Mouse (Mus musculus) c-Kit-positive CD71-negative TER-119-negative erythroid progenitor cells, embryonic 14.5 days (primary cell): ENCODE measurements around the gene Kcnj14.

Experiments
- DNase-seq: peaks from one replicate; pipeline ENCODE4 v3.0.0-alpha.2; 2013; ENCODE audit warnings: low read depth

Gene Kcnj14

DNA sequence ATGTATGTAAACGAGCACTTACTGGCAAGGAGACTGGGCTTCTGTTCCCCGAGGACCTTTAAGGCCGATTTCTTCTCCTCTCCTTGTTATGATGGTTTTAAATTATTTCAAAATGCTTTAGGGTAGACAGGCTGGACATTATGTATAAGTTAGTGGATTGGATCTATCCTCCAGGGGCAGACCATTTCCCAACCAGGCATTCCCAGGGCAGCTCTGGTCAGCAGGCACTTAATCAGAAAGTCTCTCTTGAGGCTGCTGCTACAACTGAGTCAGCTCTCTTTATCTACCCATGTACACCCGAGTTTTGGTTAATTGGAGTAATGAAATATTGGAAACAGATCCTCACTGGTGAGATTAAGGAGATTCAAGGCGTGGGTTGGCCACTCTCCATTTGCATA, 6.5 kb upstream of the Kcnj14 start:
- DNase-seq: no peak

DNA sequence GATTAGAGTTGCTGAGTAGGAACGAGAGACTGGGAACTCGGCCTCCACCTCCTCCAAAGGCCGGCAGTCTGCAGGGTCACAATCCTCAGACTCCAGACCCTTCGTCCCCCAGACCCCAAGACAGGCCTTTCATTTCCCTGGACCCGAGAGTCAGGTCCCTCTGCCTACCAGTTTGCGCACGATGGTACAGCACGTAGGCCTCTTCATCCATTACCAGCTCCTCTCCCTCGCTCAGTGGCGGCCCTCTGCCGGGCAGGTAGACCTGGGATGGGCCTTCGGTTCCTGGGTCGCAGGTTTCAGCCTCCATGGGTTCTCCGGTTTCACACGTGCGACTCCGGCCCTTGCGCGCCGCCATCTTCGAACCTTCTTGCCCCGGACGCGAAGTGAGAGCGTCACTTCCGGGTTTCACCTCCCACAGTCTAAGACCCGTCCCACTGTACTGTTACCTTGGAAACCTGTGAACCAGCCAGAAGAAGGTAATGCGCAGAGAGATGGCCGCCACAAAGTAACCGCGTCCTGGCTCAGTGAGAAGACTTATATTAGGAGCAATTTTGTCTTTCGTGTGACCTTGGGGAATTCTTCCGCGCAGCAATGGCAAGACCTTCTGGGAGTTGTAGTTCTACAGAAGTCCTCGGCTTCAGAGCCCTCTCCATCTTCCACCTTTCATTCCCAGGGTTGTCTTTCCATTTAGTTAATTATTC, 6.0 kb upstream of the Kcnj14 start, which contains the start of gene Grwd1:
TSS of gene Grwd1 (minus strand) at position 518 of the 701 bp plus-strand sequence.
- DNase-seq: peak; percentile 84

DNA sequence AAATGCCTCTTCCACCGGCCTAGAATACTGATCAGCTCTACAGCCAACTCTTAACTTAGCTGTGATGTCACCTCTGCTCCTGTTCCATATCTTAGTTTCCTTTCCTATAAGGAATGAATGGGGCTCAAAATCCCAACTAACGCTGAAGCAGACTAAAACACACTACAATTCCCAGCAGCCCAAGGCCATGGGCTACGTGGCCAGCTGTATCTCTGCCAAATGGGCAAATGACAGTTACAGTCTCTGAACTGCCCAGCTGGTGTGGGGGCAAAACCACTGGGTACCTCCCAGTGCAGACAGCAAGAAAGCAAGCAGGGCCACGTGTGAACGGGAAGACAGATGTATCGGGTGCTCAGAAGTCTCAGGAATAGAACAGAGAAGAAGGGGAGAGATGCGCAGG, 2.0 kb upstream of the Kcnj14 start:
- no peak for DNase-seq

DNA sequence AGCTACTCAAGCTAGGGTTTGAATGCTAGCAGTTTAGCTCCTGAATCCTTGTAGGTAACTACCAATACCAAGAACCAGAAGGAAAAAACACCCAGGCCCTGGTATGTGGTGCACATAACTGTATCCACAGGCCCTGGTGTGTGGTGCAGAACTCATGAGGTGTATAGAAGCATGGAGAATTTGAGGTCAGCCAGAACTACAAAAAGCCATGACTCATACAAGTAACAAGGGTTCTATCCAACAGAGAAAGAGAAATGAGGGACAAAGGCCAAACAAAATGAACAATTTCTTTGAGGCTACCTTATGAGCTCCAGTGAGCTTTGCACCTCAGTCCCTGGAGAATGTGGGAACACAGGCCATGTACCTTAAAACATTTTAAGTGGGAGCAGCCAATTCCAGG, 3.7 kb downstream of the Kcnj14 start:
- DNase-seq: no peak

DNA sequence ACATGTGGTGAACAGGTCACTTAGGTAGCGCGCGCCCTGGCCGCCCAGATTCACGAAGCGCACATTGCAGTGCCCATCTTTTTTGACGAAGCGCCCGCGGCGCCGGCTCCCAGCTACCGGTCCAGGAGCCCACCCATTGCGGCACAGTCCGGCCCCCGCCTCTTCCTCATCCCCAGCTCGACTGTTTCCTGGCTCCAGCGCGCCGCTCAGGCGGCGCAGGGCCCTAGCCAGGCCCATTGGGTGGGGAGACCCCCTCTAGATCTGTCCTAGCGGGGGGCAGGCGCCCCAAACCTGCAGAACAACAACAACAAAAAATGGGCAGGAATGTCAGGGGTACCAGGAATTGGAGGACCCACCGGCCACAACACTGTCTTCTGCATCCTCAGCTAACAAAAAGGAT, 4.7 kb downstream of the Kcnj14 start:
- no peak for DNase-seq

DNA sequence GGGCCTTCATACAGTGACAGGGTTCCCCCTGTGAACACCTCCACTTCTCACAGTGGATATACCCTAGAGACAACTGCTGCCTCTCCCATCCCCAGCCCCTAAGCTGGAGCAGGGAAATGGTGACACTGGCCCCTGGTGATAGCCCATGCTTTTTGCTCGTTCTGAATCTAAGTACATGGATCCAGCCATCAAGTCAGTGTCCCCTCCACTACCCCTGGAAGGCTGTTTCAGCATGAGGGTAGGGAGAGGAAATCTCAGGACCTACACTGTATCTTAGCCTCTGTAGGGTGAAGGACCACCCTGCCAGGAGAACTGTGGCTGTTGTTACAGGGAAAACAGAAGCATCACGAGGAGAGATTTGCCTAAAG, 8.6 kb downstream of the Kcnj14 start:
- DNase-seq: no peak

DNA sequence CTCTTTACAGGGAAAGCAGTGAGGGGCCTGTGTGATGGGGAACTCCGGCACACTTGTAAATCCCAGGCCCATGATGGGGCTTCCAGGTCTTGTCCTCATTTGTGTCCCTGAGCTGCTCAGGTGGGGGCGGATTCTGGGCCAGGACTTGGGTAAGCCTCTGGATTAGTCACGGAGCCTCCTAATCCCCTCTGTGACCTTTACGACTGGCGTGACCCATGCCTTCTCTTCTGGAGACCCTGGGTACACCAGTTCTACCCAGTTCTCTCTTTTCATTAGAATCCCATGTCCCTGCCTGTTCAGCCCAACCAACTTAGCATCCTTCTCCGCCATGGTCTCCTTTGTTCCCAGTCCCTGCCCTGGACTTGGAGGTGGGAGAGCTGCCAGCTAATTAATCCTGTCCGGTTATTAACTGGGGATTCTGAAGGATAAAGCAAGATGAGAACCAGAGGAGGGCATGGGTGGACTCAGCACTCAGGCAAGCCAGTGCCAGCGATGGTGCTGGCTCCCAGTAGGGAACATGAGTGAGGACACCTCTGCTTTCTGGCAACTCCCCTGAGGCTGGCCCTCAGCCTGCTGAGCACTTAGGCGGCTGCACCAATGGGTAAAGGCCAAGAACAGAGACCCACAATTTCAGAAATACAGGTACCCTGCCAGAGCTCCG, 9.1 kb downstream of the Kcnj14 start:
- no peak for DNase-seq

DNA sequence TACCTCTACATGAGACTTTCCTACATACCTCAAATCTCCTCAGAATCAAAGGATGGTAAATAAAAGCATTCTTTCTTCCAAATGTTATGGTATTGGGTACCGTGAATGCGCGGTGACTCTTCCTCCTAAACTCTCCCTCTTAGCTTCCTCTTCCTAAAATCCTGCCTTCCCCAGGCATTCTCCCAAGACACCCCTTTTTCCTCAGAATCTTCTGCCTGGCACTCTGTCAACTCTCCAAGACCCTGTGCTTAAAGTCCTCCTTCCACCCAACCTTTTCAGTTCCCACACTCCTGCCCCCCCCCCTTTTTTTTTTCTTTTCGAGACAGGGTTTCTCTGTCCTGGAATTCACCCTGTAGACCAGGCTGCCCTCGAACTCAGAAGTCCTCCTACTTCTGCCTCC, 9.7 kb downstream of the Kcnj14 start:
- no peak for DNase-seq

DNA sequence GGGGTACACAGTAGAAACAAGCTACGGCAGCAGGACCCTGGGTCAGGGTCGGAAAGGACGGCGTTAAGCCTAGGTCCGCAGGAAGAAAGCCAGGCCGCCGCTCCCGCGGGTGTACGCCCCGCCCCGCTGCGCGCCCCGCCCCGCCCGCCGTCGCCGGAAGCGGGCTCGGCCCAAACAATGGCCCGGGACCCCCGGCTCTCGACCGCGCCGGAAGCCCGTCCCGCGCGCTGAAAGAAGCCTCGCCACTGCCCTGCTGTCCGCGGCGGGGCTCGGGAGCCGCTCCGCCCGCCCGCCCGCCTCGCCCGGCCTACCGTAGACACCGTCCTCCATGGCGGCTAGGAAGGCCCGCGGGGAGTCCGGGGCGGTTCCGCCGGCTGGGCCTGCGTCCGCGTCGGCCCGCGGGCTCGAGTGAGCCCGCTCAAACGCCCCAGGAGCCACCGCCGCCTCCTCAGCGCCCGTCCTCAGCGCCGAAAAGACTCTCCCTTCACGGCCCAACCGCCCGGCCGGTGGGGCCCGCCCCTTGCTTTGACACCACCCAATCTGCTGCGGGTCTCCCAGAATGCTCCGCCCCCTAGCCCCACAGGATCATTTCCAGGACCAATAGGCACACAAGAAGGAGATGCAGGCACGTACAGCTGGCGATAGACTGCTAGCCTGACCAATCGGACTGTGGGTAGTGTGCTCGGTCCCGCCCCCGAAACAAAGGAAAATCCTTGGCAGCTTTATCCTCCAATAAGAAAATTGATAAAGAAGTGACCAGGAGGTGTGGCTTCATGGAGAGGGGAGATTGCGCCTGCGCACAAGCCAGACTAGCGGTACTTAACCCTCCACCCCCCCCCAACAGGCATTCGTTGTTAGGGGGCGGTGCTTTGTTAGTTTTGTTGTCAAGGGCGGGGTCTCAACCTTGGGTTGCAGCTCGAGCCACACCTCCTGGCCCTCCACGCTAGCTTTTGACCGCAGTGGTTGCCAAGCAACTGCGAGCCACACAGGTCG, 10.5 kb downstream of the Kcnj14 start, which contains the start of gene Cyth2:
TSS of gene Cyth2 (minus strand) at position 795 of the 993 bp plus-strand sequence.
- DNase-seq: peak; percentile 99

DNA sequence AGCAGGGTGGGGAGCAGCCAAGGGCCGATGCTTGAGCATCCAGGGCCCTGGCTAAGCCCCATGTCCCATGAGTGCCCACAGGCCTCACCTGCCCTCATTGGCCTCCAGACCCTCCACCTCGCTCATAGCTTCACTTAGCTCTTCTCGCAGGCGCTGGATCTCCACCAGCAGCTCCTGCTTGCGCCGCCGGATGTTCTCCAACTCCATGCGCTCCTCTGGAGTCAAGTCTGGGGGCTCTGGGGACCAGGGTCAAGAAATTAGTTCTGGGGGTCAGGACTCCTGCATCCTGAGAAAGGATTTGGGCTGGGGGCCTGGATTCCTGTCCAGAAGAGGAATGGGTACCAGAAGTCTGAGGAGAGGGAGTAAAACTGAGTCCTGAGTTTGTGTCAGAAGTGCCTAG, 11.7 kb downstream of the Kcnj14 start:
- no peak for DNase-seq

DNA sequence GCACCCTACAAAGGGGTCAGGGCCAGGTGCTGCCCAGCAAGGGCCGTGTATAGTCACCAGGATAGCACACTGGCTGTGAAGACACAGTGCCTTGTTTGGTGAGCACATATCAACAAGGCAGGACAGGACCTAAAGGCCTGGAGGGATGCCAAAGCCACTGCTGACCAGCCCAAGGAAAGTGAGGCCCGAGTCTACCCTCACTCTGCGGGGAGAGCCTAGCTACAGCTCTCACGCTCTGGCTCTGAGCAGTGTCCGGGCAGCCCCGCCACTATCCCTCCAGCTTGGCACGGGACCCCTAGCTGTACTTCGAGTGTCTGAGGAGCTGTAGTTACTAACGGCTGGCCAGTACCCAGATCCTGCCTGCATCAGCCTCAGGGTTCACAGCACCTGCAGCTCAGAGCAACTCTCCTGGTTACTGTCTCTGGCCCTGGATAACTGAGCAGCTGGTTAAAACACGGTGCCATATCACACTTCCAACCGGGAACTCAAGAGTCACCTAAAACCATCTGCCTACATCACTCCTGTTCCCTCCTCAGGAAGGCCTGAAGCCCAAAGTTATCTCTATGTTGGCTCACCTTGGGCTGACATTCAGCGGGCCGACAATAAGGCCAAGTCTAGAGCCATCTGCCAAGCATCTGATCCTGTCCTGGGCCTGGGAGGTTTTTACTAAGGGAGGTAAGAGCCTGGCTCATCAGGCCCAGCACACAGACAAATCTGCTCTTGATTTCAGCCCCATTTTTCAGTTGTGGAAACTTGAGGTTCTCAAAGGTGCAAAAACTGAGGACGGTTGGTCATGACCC, 15.1 kb downstream of the Kcnj14 start:
- DNase-seq: no peak

DNA sequence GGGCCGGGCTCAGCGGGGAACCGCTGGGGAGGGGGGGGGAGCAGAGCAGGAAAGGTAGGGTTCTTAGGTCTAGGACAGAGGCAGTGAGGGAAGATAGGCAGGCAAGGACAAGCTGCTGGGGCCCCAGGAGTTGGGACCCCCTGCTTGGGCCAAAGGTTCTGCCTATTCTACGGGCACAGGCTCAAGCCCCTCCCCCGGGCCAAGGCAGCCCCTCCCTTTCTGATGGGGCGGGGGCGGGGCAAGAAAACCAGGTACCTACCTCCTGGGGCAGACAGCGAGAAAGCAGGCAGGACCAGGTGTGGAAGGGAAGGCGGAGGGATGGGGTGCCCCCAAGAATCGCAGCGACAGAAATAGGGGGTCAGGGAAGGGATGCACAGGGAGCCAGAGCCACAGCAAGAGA, 16.1 kb downstream of the Kcnj14 start:
- no peak for DNase-seq

DNA sequence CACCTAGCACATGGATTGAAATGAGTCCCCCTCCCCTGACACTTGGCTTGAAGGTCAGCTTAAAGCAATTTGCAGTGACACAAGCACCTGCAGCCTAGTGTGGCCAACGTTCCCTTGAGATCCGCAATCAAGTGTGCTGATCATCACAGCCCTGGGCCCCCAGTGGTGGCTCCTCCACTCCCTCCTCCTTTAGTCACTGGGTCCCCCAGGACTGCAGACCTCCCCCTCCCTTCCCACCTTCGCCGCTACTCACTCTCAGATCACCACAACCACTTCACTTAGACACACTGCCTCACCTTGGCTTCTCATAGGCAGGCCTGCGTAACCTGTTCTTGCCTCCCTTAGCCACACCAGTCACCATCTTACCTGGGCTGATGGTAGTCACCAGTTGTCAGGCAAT, 18.6 kb downstream of the Kcnj14 start:
- DNase-seq: no peak

DNA sequence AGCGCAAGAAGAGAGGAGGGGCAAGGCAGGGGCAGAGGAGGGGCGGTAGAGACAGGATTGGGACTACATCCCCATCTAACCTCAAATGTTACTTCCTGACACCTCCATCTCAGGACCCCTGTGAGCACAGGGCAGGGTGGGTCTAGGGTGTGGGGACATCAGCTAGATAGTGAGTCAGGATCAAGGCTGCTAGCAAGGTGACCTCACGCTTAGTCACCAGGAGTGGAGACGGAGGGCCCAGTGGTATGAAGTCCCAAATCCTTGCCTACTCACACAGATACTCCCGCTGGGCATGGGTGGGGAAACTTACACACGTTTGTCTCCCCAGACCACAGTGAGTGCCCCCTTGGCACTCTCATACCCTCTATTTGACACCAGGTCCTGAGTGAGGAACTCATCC, 22.0 kb downstream of the Kcnj14 start:
- DNase-seq: no peak

DNA sequence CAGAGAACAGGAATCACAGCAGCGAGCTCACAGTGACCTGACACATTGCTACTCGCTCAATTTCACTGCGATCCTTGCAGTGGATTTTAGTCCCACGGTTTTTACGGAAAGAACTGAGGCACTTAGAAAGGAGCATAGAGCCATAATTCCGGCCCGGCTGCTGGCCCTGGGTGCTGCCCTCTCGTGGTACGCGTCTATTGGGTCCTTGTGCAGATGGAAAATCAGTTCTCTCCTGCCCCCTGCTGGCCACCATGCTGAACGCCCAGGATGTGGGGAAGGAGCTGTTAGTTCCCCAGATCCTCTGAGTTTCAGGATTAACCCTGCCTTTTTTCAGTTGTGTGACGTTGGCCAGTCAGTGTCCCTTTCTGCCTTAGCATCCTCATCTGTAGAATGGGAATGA, 23.2 kb downstream of the Kcnj14 start:
- peak; percentile 86 for DNase-seq

DNA sequence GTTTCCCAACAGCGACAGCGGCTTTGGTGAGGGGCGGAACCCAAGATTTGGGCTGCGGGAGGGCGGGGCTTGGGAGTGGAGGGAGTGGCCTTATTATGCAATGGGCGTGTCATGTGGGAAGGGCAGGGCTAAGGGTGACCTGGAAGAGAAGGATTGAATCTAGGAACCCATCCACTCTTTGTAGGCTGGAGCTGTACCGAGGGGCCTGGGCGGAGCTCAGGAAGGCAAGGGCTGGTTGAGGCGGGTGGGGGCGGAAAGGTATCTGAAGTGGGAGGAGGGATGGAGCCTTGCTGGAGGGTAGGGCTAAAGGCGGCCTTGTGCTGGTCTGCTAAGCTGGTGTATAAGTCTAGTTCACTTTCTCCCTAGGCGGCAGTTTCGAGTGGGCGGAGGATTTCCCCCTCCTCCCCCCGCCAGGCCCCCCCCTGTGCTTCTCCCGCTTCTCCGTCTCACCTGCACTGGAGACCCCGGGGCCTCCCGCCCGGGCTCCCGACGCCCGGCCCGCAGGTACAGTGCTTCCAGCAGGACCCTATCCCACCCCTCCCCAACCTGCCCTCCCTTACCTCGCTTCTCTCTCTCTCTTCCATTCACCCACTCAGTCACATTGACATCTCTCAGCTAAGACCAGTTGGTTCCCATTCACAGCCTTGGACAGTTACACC, 23.9 kb downstream of the Kcnj14 start:
- DNase-seq: peak; percentile 66

DNA sequence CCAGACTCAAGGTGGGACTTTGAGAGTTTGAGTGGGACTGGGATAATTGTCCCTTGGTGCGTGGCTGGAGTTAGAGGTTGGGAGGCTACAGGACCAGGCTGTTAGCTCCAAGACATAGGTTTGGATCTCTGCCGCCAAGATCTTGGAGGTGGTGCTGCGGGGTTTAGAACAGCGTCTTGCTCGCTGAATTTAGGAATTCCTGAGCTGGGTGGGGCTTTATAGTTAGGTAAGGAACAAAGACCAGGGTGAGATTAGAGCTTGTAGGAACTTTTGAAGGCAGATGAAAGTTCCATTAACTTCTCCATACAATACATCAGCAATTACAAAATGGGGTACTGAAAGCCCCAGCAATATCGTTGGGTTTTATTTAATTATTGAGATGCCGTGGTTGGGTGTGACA, 24.6 kb downstream of the Kcnj14 start:
- no peak for DNase-seq

DNA sequence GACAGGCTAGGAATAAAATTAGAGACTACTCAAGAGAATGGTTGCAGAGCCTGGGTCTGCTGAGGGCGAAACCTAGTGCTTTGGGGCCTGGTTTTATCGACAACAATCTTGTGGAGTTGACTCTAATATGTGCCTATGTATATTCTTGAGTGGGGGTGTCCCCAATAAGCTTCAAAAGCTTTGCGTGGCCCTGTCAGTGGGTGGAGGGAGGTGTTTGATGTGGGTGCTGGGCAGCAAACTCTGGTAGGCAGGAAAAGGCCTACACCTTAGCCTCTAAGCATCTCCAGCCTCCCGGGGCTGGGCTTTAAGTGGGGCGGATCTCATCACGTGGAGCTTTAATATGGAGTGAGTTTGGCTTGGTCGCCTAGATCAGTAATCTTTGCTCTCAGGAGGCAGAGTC, 25.7 kb downstream of the Kcnj14 start:
- no peak for DNase-seq

DNA sequence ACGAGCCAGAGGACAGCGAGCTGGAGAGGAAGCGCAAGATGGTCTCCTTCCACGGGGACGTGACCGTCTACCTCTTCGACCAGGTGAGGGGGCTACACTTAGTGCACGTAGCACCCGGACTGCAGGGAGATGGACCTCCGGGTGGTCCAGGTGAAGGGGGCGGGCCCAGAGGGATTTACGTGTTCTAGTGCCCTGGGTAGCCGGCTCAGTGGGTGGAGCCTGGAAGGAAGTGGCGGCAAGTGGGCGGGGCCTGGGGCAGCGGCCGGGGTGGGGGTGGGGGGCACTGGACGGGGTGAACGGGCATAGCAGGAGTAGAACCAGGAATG, 26.1 kb downstream of the Kcnj14 start:
- no peak for DNase-seq

DNA sequence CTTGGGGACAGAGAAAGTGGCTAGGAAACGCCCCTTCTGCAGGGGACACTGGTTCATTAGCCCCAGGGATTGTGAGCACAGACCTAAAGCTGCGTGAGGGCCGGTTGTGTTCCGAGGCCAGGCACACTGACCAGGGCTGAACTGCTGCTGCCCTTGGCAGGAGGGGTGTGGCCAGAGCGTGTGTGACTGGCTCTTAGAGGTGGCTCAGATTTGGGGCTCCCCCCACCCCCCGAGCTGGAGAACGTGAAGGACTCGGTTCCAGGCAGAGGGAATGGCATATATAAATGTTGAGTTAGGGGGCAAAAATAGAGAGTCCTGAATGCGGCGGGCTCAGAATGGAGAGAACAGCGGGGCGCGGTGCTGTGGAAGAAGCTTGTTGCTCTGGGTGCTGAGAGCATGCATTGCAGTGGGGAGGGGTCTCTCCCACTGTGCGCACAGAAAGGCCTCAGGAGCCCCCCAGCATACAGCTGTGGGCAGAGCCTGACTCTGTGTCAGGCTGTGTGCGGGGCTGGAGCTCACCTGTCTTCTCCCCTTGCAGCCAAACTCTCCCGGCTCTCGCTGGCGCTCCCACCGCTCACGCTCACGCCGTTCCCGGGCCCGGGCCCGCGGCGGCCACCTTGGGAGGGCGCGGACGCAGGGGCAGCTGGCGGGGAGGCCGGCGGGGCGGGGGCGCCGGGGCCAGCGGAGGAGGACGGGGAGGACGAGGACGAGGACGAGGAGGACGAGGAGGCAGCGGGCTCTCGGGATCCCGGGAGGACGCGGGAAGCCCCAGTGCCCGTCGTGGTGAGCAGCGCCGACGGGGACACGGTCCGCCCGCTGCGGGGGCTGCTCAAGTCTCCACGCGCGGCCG, 26.7 kb downstream of the Kcnj14 start:
- DNase-seq: no peak

DNA sequence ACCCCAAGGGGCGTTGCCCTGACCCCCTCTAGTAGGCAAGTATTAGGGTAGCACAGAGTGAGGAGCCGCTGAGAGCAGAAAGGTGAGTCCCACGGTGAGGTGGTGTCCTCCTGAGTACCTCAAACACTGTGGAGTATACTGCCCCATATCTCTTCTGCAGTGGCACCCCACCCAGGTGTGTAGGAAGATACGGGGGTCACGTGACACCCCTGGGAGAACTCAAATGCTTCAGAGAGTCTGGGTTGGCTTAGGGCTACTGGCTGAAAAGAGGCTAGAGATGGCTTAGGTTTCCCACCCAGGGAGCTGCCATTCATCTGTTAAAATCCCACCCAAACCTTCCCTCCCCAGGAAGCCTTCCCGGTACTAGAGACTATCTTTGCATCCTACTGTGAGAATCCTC, 27.6 kb downstream of the Kcnj14 start:
- no peak for DNase-seq
